Comparison of ENCODE assay signal across 32 mouse cellular contexts in genomic region chr5:92944867-92945266, GRCm38 (mm10).
"Had no signal": no experiment of that assay in that cellular context is flagged by ENCODE, and none has a peak within 500 bp of the region (broad histone marks: within the 10 kb centered on the region; RNA-seq: fewer than 3 reads in every experiment).

No protein-coding gene starts in this region.

- H3K27ac ChIP-seq: limb, embryonic 10.5 days; limb, embryonic 12.5 days; limb, embryonic 13.5 days; limb, embryonic 15.5 days; liver, embryonic 12.5 days; liver, embryonic 13.5 days; liver, embryonic 14.5 days; liver, embryonic 15.5 days; lung, embryonic 15.5 days; macrophage; midbrain, embryonic 10.5 days; midbrain, embryonic 12.5 days; midbrain, embryonic 13.5 days; midbrain, embryonic 15.5 days; neural tube, embryonic 12.5 days had no signal

- H3K27me3 ChIP-seq: limb, embryonic 12.5 days; limb, embryonic 13.5 days; limb, embryonic 15.5 days; liver, embryonic 13.5 days; liver, embryonic 15.5 days; lung, embryonic 15.5 days; midbrain, embryonic 12.5 days; midbrain, embryonic 13.5 days; midbrain, embryonic 15.5 days; neural tube, embryonic 12.5 days had no signal

- H3K4me3 ChIP-seq: limb, embryonic 10.5 days; limb, embryonic 12.5 days; limb, embryonic 13.5 days; limb, embryonic 15.5 days; liver, embryonic 12.5 days; liver, embryonic 13.5 days; liver, embryonic 15.5 days; lung, embryonic 15.5 days; megakaryocyte, embryonic 14.5 days; midbrain, embryonic 10.5 days; midbrain, embryonic 12.5 days; midbrain, embryonic 13.5 days; midbrain, embryonic 15.5 days; myocyte; neural tube, embryonic 12.5 days had no signal

- H3K4me2 ChIP-seq: limb, embryonic 12.5 days; limb, embryonic 13.5 days; limb, embryonic 15.5 days; liver, embryonic 11.5 days; liver, embryonic 12.5 days; liver, embryonic 13.5 days; liver, embryonic 15.5 days; lung, embryonic 14.5 days; lung, embryonic 15.5 days; midbrain, embryonic 11.5 days; midbrain, embryonic 12.5 days; midbrain, embryonic 13.5 days; midbrain, embryonic 15.5 days; neural tube, embryonic 12.5 days had no signal

- H3K4me1 ChIP-seq: limb, embryonic 13.5 days; liver, embryonic 13.5 days; liver, embryonic 15.5 days; megakaryocyte, embryonic 14.5 days had no signal

- DNase-seq: left cerebral cortex, postnatal 4 days; liver; liver, embryonic 13.5 days; liver, postnatal 0 days; lung, adult 18-20 months; lung, adult 2 months; lung, embryonic 14.5 days; lung, postnatal 10 days; lung, postnatal 14 days; lung, postnatal 36 days; lung, postnatal 4 days; midbrain, embryonic 14.5 days had no signal

- H3K9ac ChIP-seq: limb, embryonic 12.5 days; limb, embryonic 13.5 days; limb, embryonic 15.5 days; liver, embryonic 12.5 days; liver, embryonic 13.5 days; liver, embryonic 14.5 days; liver, embryonic 15.5 days; liver, postnatal 0 days; lung, embryonic 14.5 days; lung, embryonic 15.5 days; midbrain, embryonic 12.5 days; midbrain, embryonic 13.5 days; midbrain, embryonic 15.5 days; neural tube, embryonic 12.5 days had no signal

- ATAC-seq: liver, embryonic 12.5 days; liver, postnatal 0 days; lung, postnatal 0 days; midbrain, embryonic 13.5 days; midbrain, embryonic 15.5 days; midbrain, embryonic 16.5 days had no signal
